Mouse (Mus musculus) limb, embryonic 15.5 days (tissue): Measurements from ENCODE around the gene Tcl1b5. TPM values are rescaled to one million over a fixed set of nuclear protein-coding genes. Genes with fewer than 3 reads are reported as not detected.

ENCODE experiments used
- ATAC-seq: fragments of 200-750 bp; cut with Nextera tagmentation; 2 replicates; pipeline ENCODE4 v1.8.0; 2017; ENCODE audit warnings: low read depth, moderate TSS enrichment; ENCODE audit not compliant: insufficient number of reproducible peaks, low FRiP score, low TSS enrichment
- H3K27ac ChIP-seq: fragments of 300-500 bp; sonication (generic); 2 replicates; pipeline ENCODE4 v1.5.1; 2015; ENCODE audit warnings: moderate library complexity, mild to moderate bottlenecking, inconsistent platforms
- H3K27me3 ChIP-seq: fragments of 300-500 bp; sonication (generic); 2 replicates; pipeline ENCODE4 v1.6.1; 2015; ENCODE audit warnings: inconsistent platforms
- H3K36me3 ChIP-seq: fragments of 300-500 bp; sonication (generic); 2 replicates; pipeline ENCODE4 v1.6.1; 2015; ENCODE audit warnings: inconsistent platforms
- H3K4me1 ChIP-seq: fragments of 300-500 bp; sonication (generic); 2 replicates; pipeline ENCODE4 v1.6.1; 2015; ENCODE audit warnings: inconsistent platforms
- H3K4me2 ChIP-seq: fragments of 300-500 bp; sonication (generic); 2 replicates; pipeline ENCODE4 v1.6.1; 2015; ENCODE audit warnings: mild to moderate bottlenecking, inconsistent platforms
- H3K4me3 ChIP-seq: fragments of 300-500 bp; sonication (generic); 2 replicates; pipeline ENCODE4 v1.5.1; 2015; ENCODE audit warnings: mild to moderate bottlenecking, inconsistent platforms
- H3K9ac ChIP-seq: fragments of 300-500 bp; sonication (generic); 2 replicates; pipeline ENCODE4 v1.6.1; 2015; ENCODE audit warnings: inconsistent platforms
- H3K9me3 ChIP-seq: fragments of 300-500 bp; sonication (generic); 2 replicates; pipeline ENCODE4 v1.6.1; 2016; ENCODE audit warnings: inconsistent platforms
- WGBS: fragments of 180-500 bp; shearing (Covaris S2); methylation state at CpG from one replicate; pipeline ENCODE4 v1.1.7; 2015; 5-methylcytosine and 5-hydroxymethylcytosine counted together
- polyA plus RNA-seq: library from polyadenylated mRNA; unstranded; fragments of >200 nt; fragmentation: Nextera tagmentation; extraction: Ambion mirVana; gene quantifications from 2 replicates; pipeline ENCODE4 v1.2.1, GENCODE M21; 2015

The Tcl1b5 gene
- polyA plus RNA-seq, 1 experiment from 2014 or later: not detected

- H3K4me2 ChIP-seq: no peak within 1 kb of the TSS
- H3K27me3 ChIP-seq: no peaks in the 10 kb centered on the region
- no peak within 1 kb of the TSS for H3K4me3 ChIP-seq
- H3K4me1 ChIP-seq: no peaks in the 10 kb centered on the region
- ATAC-seq: no peak
- no peak within 1 kb of the TSS for H3K9ac ChIP-seq
- no peaks in the 10 kb centered on the region for H3K36me3 ChIP-seq
- WGBS: 85% methylated on average over 22 of the region's 22 CpGs
- H3K9me3 ChIP-seq: no peaks in the 10 kb centered on the region
- no peak within 1 kb of the TSS for H3K27ac ChIP-seq
Measured at GRCm38 (mm10) chr12:105222601-105223319, 46.6 kb downstream of the Tcl1b5 start, which contains the start of gene Tcl1. Gene Tcl1 (minus strand): TSS chr12:105222793.

GRCm38 (mm10) chr12:105224621-105225320, 48.6 kb downstream of the Tcl1b5 start:
- ATAC-seq: no peak
- H3K9ac ChIP-seq: no peak overlapping the region
- H3K27ac ChIP-seq: no peak overlapping the region
- no peaks in the 10 kb centered on the region for H3K36me3 ChIP-seq
- H3K27me3 ChIP-seq: no peaks in the 10 kb centered on the region
- 59% methylated on average over 16 of the region's 16 CpGs for WGBS
- no peaks in the 10 kb centered on the region for H3K9me3 ChIP-seq
- no peak overlapping the region for H3K4me3 ChIP-seq
- H3K4me2 ChIP-seq: no peak overlapping the region
- H3K4me1 ChIP-seq: no peaks in the 10 kb centered on the region

Other genes with a start within 250 kb of the Tcl1b5 start
- gene Syne3, start 166.5 kb upstream of the Tcl1b5 start, polyA plus RNA-seq: 3.3 and 4.0 TPM in 2 replicates
- 129 and 134 TPM in 2 replicates for gene Glrx5, start 143.7 kb upstream of the Tcl1b5 start, polyA plus RNA-seq
- gene Tcl1b2, start 30.3 kb upstream of the Tcl1b5 start, polyA plus RNA-seq: not detected in 2 replicates
- gene Tcl1b1, start 16.7 kb upstream of the Tcl1b5 start, polyA plus RNA-seq: not detected in 2 replicates
- gene Tcl1b3, start 14.7 kb downstream of the Tcl1b5 start, polyA plus RNA-seq: not detected in 2 replicates
- gene Tcl1b4, start 25.6 kb downstream of the Tcl1b5 start, polyA plus RNA-seq: not detected in 2 replicates
- gene Tcl1, start 46.4 kb downstream of the Tcl1b5 start, polyA plus RNA-seq: not detected in 2 replicates
- 0.17 and 0.19 TPM in 2 replicates for gene Tunar, start 157.5 kb downstream of the Tcl1b5 start, polyA plus RNA-seq